Mouse (Mus musculus) neutrophil, adult 5-6 weeks (primary cell): ENCODE data around the gene Nepro. TPM values are rescaled to one million over a fixed set of nuclear protein-coding genes. Genes with fewer than 3 reads are reported as not detected.

Experiments
- ATAC-seq: fragments of 151-379, 151-347 bp; 2 replicates; pipeline ENCODE4 v1.8.0; 2017; ENCODE audit warnings: mild to moderate bottlenecking, moderate TSS enrichment; ENCODE audit not compliant: insufficient number of reproducible peaks, poor library complexity, low FRiP score, severe bottlenecking; ENCODE audit errors: extremely low read depth
- total RNA-seq: library from RNA; stranded (forward); fragments of 200-1000 nt; gene quantifications from 2 replicates; pipeline ENCODE4 v1.2.3, GENCODE M21; 2017

Nepro gene
- total RNA-seq, 1 experiment from 2014 or later: 13.7 TPM

- peak; percentile 89 for ATAC-seq
Measured at GRCm38 (mm10) chr16:44745866-44746562, 21.9 kb downstream of the Nepro start, which contains the start of gene Gtpbp8. Gene Gtpbp8 (minus strand): TSS chr16:44746363.

GRCm38 (mm10) chr16:44748007-44748406 is 23.9 kb downstream of the Nepro start:
- no peak for ATAC-seq

- no peak for ATAC-seq
Measured at GRCm38 (mm10) chr16:44757700-44758099, 33.6 kb downstream of the Nepro start.

GRCm38 (mm10) chr16:44761811-44762210 is 37.7 kb downstream of the Nepro start:
- ATAC-seq: no peak

- ATAC-seq: peak; percentile 39; the same call in 1 of the 2 replicates
Measured at GRCm38 (mm10) chr16:44765555-44766319, 41.6 kb downstream of the Nepro start, which contains the start of gene Cd200r1. Gene Cd200r1 (plus strand): TSS chr16:44765736.

GRCm38 (mm10) chr16:44766320-44766892 is 42.3 kb downstream of the Nepro start:
- ATAC-seq: no peak

- ATAC-seq: no peak
Measured at GRCm38 (mm10) chr16:44767506-44767905, 43.4 kb downstream of the Nepro start.

GRCm38 (mm10) chr16:44767967-44768366 is 43.9 kb downstream of the Nepro start:
- ATAC-seq: peak; percentile 77

GRCm38 (mm10) chr16:44772577-44772976 is 48.5 kb downstream of the Nepro start:
- no peak for ATAC-seq

- ATAC-seq: no peak
Measured at GRCm38 (mm10) chr16:44773673-44774072, 49.6 kb downstream of the Nepro start.

- ATAC-seq: no peak
Measured at GRCm38 (mm10) chr16:44774201-44774600, 50.1 kb downstream of the Nepro start.

- peak; percentile 66; the same call in 1 of the 2 replicates for ATAC-seq
Measured at GRCm38 (mm10) chr16:44778538-44779147, 54.5 kb downstream of the Nepro start.

- no peak for ATAC-seq
Measured at GRCm38 (mm10) chr16:44779494-44779893, 55.4 kb downstream of the Nepro start.

GRCm38 (mm10) chr16:44780751-44781150 is 56.6 kb downstream of the Nepro start:
- no peak for ATAC-seq

Other genes with a start within 250 kb of the Nepro start
- gene Boc, start 165.4 kb upstream of the Nepro start, total RNA-seq: not detected in 2 replicates
- 4.5 and 9.3 TPM in 2 replicates for gene Gtpbp8, start 22.1 kb downstream of the Nepro start, total RNA-seq
- gene Cd200r1, start 41.4 kb downstream of the Nepro start, total RNA-seq: 10.8 and 10.9 TPM in 2 replicates
- gene Cd200r4, start 87.4 kb downstream of the Nepro start, total RNA-seq: 2.2 and 2.9 TPM in 2 replicates
- not detected in 2 replicates for gene Cd200r2, start 142.8 kb downstream of the Nepro start, total RNA-seq
- 1.5 and 4.2 TPM in 2 replicates for gene Cd200r3, start 219.4 kb downstream of the Nepro start, total RNA-seq